Mouse (Mus musculus) thymus, postnatal 0 days (tissue): Measurements from ENCODE around the gene Rbfox3. TPM values are rescaled to one million over a fixed set of nuclear protein-coding genes. Genes with fewer than 3 reads are reported as not detected.
A peak's percentile ranks its signal among the peaks of the same experiment; 100 is the strongest.

Experiments used
- DNase-seq: peaks from one replicate; pipeline ENCODE4 v3.0.0-alpha.2; 2015; ENCODE audit warnings: low spot score
- polyA plus RNA-seq: library from polyadenylated mRNA; unstranded; fragments of >200 nt; fragmentation: Nextera tagmentation; extraction: Ambion mirVana; gene quantifications from 2 replicates; pipeline ENCODE4 v1.2.1, GENCODE M21; 2015

The Rbfox3 gene
- polyA plus RNA-seq, 1 experiment from 2014 or later: 0.26 TPM

DNA sequence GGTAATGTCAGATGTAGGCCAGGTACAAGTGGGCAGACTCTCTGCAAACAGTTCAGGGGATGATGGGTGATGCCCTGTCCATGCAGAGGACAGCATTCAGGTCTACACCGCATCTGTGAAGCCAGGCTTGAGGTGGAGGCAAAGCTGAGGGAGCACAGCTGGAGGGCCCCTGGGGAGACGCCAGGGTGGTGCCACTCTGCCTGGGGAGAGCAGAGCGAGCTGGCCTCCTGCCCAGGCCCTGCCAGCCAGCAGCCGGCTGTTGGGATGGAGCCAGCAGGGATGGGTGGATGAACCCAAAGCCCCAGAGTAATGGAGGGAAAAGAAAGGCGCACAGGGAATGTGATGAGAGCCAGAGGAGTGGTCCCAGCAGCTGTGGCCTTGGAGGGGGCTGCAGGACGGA lies 399.5 kb downstream of the Rbfox3 start:
- DNase-seq: no peak

DNA sequence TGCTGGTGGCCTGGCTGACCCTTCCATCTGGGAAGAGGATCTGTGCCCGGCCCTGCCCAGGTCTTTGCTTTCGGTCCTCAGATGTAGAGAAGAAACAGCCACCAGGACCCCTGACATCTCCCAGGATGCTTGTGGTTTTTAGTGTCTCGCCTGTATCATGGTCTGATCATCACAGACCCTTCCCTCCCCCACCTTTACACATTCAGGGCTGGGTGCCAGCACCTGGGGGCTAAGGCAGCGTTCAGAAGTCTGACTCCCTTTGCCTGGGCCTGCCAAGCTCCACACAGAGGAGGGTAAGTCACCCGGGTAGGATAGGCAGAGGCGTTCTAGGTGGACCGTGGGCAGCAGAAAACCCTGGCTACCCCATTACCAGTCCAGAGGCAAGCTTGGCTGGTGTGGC lies 403.1 kb downstream of the Rbfox3 start:
- DNase-seq: peak; percentile 32

DNA sequence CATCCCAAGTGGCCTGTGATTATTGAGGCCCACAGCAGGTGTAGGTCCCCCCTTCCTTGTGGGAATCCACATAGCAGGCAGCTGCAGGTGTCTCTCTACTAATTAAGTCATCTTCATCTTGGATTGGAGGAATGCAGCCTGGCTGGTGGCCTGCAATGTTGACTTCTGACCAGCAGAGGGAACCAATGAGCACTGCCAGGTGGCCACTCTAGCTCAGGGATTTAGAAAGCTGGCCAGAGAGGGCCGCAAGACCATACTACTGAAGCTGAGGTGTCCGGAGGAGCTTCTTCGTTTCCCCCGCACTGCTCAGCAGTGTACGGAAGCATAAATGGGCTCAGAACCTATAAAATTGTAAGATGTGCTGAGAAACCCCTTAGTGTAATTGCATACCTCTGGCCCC lies 403.5 kb downstream of the Rbfox3 start:
- DNase-seq: peak; percentile 68

DNA sequence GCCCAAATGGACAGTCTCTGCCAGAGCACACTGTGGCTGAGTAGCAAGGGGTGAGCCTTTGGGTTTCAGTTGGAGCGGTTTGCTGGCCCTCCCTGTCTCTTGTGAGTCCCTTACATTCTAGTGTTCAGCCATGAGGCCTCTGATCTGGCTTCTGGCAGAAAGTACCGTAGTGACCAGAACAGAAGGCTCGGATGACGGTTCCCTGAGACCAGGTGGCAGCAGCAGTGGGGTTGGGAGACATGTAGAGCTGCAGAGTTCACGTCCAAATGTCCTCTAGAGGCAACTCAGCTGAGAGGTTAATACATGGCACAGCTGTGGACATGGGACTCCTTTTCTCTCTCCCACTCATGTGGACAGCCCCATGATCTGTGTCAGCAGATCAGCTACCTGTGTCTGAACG lies 404.3 kb downstream of the Rbfox3 start:
- DNase-seq: no peak

DNA sequence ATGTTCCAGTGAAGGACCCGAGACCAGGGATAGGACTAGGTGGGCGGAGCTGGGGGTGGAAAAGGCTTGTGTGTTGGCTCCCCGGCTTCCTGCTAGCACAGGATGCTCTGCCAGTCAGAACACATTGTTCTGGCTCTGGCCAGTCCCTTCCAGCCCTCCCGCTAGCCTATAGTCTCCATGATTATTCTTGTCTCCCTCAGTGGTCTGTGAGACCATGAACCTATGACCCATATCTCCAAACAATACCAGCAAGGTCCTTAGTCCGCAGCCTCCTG lies 407.3 kb downstream of the Rbfox3 start:
- no peak for DNase-seq

DNA sequence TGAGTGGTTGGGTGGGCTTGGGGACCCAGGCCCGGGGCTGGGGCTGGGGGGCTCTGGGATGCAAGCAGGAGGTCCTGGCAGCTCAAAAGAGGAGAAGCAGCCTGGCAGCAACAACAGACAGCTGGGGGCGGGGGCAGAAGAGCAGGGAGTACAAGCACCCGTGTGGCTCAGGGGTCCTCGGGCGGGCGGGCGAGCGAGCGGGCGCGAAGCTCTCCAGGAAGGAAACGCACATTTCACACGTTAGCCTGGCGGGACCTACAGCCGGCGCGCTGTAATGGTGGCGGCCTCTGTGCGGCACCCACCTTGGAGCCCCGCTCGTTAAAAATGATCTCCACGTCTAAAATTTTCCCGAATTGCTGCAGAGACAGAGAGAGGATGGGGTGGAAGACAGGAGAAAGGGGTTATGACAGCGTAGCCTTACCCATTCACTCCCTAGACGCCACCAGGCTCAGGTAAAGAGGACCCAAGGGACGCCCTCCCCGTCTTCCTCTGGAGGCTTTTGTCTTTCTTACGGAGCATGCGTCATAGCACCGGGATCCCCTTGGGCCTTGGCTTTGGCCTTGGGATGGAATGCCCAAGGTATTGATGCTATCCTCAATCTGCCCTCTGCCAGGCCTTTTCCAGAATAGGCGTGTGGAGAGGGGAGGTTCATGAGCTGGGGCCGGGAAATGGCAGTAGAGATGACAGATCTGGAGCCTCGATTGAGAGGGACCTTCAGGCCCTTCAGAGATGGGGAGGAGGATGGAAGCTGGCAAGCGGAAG lies 407.8 kb downstream of the Rbfox3 start:
- DNase-seq: no peak

DNA sequence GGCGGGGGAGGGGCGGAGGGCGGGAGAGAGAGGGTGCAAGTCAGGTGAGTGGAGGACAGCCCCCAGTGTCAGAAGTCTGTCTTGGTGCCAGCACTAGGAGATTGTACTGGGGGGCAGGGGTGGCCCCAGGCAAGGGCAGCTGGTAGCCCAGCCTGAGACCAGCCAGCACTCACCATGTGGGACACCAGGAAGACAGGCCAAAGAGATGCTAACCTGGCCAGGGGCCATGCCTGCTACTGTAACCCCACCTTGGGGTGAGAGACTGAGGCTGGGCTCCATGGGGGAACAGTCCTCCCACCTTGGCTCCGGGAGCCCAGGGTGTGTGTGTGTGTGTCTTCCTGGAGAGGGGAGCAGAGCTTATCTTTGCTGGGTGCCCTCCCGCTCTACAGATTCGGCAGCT lies 408.4 kb downstream of the Rbfox3 start:
- no peak for DNase-seq

DNA sequence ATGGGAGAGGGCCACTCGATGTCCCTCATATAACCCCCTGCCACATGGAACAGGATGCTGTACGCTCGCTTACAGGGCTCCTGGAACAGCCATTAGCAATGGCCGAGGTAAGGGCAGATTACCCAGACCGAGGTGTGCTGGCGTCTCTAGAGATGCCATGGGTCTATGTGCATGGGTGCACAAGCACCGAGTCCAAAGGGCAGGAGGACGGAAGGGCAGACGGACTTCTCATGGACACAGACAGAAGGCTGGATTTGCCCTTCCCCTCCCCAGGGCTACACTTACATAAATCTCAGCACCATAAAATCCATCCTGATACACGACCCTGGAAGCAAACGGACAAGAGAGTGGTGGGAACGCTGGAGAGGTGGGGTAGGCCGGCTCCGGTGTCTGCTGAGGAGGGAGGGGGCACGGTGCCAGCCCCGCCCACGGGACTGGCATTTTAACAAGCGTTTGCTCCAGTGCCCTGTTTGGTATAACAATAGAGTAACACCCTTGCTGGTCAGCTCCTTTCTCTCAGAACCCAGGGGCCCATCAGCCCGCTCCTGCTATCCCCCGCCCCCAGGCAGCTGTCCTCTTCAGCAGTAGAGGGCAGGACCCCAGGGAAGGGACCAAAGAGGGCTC lies 415.2 kb downstream of the Rbfox3 start:
- DNase-seq: no peak

DNA sequence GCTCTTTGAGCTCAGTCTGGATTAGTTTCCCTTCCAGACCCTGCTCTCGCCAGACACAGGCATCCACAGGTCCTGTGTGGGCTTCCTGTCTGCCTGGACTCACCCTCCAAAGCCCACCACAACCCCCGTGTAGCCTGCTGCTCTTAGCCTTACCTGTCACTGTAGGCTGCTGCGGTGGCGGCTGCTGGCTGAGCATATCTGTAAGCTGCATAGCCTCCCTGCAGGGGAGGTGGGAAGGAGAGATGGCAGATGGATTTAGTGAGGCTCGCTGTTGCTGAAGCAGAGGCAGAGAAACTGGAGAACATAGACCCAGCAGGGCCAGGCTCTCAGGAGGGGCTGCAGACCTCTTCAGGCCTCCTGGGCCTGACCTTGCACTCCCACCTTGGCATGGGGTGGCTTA lies 416.3 kb downstream of the Rbfox3 start:
- no peak for DNase-seq

GRCm38 (mm10) chr11:118494001-118494737 lies 417.2 kb downstream of the Rbfox3 start:
- DNase-seq: no peak

DNA sequence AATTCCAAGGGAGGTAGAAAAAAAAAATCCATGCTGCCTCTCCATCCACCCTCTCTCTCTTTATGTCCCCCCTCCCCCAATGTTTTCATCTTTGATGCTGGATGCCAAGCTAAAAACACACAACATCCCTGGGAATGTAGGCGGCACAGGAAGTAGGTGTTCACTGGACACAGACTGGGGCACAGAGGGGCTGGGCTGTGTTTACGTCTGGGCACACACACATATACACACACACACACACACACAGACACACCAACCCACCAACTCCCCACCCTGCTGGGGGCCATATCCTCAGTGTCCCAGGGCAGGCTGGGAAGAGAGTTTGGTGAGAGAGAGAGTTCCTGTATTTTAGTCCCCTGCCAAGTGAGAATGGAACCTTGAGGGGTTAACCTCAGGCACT lies 417.9 kb downstream of the Rbfox3 start:
- DNase-seq: no peak

DNA sequence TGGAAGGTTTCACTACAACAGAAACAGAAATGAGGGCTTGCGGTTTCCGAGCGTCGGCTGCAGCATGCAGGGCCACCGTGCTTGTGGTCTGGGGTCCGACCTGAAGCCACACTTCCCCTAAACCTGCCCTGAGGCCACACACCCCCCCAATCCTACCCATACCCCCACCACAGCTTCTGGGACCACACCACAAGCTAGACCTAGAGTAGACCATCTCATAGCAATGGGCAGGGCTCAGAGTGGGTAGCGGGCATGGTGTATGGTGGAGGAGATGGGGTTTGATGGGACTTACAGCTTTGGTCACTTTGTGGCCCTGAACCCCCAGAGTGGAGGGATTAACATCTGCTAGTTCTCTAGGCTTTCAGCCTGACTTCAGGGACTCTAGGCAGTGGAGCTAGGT lies 420.2 kb downstream of the Rbfox3 start:
- DNase-seq: no peak

DNA sequence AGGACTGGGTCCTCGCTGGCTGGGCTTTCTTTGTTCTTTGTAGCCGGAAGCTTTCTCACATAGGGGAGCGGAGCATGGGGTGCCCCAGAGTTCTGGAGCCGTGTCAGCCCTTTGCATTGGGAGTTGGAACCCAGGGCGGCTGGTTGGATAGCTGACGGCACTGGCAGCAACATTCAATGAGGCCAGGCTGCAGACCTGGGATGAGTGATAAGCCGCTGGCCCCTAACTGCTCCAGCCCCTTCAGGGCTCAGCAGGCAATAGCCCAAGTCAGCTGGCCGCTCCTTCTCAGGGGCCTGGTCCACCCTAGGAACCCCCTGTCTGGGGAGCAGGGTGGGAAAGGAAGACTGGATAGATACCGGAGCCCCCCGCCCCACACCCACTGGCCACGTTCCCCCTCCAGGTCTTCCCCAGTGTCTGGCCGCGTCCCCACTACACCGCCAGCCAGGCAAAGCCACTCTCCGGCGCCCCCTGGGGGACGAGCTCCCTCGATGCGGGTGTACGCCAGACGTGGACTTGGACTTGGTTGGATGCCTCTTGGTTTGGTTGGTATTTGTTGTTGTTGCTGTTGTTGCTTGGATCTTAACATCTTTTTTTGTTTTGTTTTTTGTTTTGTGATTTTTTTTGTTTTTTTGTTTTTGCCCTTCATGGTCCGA lies 420.7 kb downstream of the Rbfox3 start:
- DNase-seq: peak; percentile 73

DNA sequence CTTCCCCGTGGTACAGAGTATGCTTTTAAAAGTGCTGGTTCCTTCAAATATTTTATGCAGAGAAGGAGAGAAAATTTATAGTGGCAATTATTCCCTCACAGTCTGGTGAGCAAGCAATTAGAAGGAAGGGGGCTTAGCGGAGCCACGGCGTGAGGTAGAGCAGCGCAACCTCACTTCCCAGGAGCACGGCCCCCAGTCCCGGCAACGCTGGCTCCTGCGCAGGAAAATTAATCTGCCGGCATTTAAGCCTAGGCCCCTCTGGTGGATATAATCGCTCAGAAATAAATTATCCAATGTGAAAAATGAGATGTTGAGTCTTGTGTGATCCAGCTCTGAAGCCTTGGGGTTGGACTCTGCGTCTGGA lies 422.5 kb downstream of the Rbfox3 start:
- no peak for DNase-seq

GRCm38 (mm10) chr11:118488191-118488906 lies 423.0 kb downstream of the Rbfox3 start:
- DNase-seq: no peak

GRCm38 (mm10) chr11:118486881-118487772 lies 424.3 kb downstream of the Rbfox3 start:
- DNase-seq: no peak

DNA sequence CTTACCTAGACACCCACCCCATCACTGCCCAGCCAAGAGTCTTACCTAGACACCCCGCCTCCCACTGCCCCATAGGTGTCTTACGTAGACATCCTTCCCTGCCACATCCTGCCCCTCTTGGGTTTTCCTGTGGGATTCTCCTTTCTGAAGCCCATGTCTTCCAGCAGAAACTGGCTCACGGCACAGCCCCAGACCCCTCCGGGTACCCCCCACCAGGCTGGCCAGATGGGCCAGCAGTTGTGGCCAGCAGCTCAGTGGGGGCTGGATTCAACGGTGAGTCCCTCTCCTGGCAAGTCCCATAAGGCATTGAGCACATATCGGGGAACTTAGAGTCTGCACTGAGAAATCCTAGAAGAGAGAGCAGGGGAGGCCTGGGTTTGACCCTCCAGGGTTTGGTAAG lies 425.1 kb downstream of the Rbfox3 start:
- DNase-seq: no peak

DNA sequence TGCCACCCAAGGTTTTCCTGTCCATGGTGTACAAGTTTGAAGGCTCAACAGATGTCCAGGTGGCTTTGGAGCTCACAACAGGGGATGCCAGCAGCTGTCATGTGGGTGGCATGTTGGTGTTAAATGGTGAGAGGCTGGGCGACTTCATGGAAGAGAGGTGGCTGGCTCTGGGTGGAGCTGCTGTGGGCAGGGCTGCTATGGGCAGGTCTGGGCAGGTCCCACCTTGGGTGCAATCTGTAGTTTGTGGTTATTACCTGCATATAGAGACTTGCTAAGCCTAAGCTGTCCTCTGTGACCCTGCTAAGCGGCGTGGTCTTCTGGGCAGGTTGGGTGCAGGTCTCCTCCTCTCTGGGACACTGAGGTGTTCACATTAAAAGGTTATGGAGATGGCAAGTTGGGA lies 425.6 kb downstream of the Rbfox3 start:
- DNase-seq: no peak

GRCm38 (mm10) chr11:118485338-118485737 lies 426.1 kb downstream of the Rbfox3 start:
- no peak for DNase-seq

GRCm38 (mm10) chr11:118484169-118484568 lies 427.2 kb downstream of the Rbfox3 start:
- DNase-seq: no peak

DNA sequence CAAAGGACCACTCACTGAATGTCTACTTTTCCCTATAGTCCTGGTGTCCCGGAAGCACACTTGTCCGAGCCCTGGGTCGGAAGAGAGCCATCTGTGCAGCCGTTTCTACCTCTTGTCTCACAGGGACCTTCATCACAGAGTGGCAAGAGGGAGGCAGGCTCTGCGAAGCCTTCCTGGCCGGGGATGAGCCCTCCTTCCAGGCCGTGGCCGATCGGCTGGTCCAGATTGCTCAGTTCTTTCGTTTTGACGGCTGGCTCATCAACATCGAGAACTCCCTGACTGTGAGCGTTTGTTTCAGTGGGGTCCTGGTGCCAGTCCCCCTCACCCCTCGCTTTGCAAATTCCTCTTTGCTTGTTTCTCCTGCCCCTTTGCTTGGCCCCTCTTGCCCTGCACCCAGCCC lies 429.6 kb downstream of the Rbfox3 start:
- no peak for DNase-seq
